15 mouse cellular contexts compared by ENCODE assay signal in the genomic region with DNA sequence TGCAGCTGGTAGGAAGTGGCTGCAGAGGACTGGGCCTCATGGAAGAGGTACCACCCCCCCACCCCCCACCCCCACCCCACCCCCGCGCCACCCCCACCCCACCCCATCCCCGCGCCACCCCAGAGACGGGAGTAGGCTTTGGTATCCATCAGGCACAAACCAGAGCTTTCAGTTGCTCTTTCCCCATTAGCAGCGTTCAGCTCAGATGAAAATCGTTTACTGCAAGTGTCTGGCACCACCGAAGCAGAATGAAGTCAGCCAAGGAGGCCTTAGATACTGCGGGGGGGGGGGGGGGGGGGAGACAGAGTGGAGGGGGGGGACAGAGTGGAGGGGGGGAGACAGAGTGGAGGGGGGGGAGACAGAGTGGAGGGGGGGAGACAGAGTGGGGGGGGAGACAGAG. TPM values are rescaled to one million over a fixed set of nuclear protein-coding genes. Genes with fewer than 3 reads are reported as not detected.
DNase-seq lines count a peak whose midpoint lies in the region; ATAC-seq and TF ChIP-seq lines count a peak whose summit lies in the region.
"Had no signal": no experiment of that assay in that cellular context is flagged by ENCODE, and none has a peak within 500 bp of the region (broad histone marks: within the 10 kb centered on the region; RNA-seq: fewer than 3 reads in every experiment).

No protein-coding gene starts in this region.

- DNase-seq in heart, postnatal 10 days, result no peak
- no peak for DNase-seq in liver
- DNase-seq in left cerebral cortex, postnatal 25 days (ENCODE audit: low spot score in 2 of 2), result no peak
- DNase-seq: adrenal gland, adult 2 months; kidney, adult 11 months; kidney, postnatal 4 days had no signal

- H3K27ac ChIP-seq in heart, embryonic 11.5 days (ENCODE audit: low read depth, low read length), result peak overlapping the region; percentile 96
- H3K27ac ChIP-seq in liver, embryonic 15.5 days (replicated peaks), result peak overlapping the region; percentile 76; the same call in 1 of the 2 replicates
- peak overlapping the region; percentile 98 for H3K27ac ChIP-seq in bone marrow macrophage, adult 2 months (ENCODE audit: insufficient read depth, low read depth, low read length)
- peak overlapping the region; percentile 74 for H3K27ac ChIP-seq in forebrain, embryonic 15.5 days (replicated peaks)
- no peak overlapping the region for H3K27ac ChIP-seq in kidney, embryonic 14.5 days (ENCODE audit: low read depth, low read length)

- H3K4me3 ChIP-seq in heart, embryonic 11.5 days (ENCODE audit: low read depth, low read length), result no peak overlapping the region
- H3K4me3 ChIP-seq in liver, embryonic 15.5 days (replicated peaks), result no peak overlapping the region
- H3K4me3 ChIP-seq in bone marrow macrophage, adult 2 months (ENCODE audit: insufficient read depth, low read length), result no peak overlapping the region
- H3K4me3 ChIP-seq in forebrain, embryonic 15.5 days, result no peak overlapping the region
- no peak overlapping the region for H3K4me3 ChIP-seq in kidney, embryonic 14.5 days (ENCODE audit: low read length)
- H3K4me3 ChIP-seq: midbrain, embryonic 13.5 days had no signal

- 9% methylated on average over 8 of the region's 9 CpGs for WGBS in heart, embryonic 11.5 days (ENCODE audit: insufficient replicate concordance)
- WGBS in liver, embryonic 15.5 days (ENCODE audit: insufficient replicate concordance), result 15% methylated on average over 8 of the region's 9 CpGs
- 18% methylated on average over 4 of the region's 9 CpGs for WGBS in forebrain, embryonic 15.5 days
- WGBS in kidney, embryonic 14.5 days, result 20% methylated on average over 7 of the region's 9 CpGs

- no peak overlapping the region for H3K9ac ChIP-seq in heart, embryonic 11.5 days (ENCODE audit: low read depth, low read length)
- no peak overlapping the region for H3K9ac ChIP-seq in liver, embryonic 15.5 days
- no peak overlapping the region for H3K9ac ChIP-seq in forebrain, embryonic 15.5 days (replicated peaks)
- no peak overlapping the region for H3K9ac ChIP-seq in kidney, embryonic 14.5 days (ENCODE audit: low read depth, low read length)
- H3K9ac ChIP-seq: midbrain, embryonic 13.5 days had no signal

- no peak for ATAC-seq in heart, embryonic 11.5 days (replicated peaks; ENCODE audit: insufficient number of reproducible peaks, low FRiP score, low TSS enrichment)
- no peak for ATAC-seq in liver, embryonic 15.5 days (ENCODE audit: insufficient read depth)
- ATAC-seq in forebrain, embryonic 15.5 days (replicated peaks), result 0 out of 2 replicates have a peak, but pooled peaks have one; percentile 35
- no peak for ATAC-seq in kidney, embryonic 14.5 days (ENCODE audit: low FRiP score, low TSS enrichment)
- ATAC-seq: midbrain, embryonic 13.5 days; Patski had no signal

- TF ChIP-seq POLR2A in bone marrow macrophage, adult 2 months (IDR thresholded peaks at IDR 0.05; ENCODE audit: borderline replicate concordance, low read depth, low read length), result no peak

- no peak for TF ChIP-seq CTCF in bone marrow macrophage, adult 2 months (IDR thresholded peaks at IDR 0.05; ENCODE audit: low read depth, low read length)

- H3K4me1 ChIP-seq in heart, embryonic 11.5 days (ENCODE audit: control insufficient read depth, insufficient read depth, low read length), result peaks cover 82% of the 10 kb centered on the region
- H3K4me1 ChIP-seq in liver, embryonic 15.5 days (replicated peaks), result peaks cover 43% of the 10 kb centered on the region
- peaks cover 65% of the 10 kb centered on the region for H3K4me1 ChIP-seq in bone marrow macrophage, adult 2 months (ENCODE audit: control insufficient read depth, insufficient read depth, low read length)
- H3K4me1 ChIP-seq in forebrain, embryonic 15.5 days, result peaks cover 70% of the 10 kb centered on the region
- H3K4me1 ChIP-seq in kidney, embryonic 14.5 days (ENCODE audit: control insufficient read depth, insufficient read depth, low read length), result peaks cover 36% of the 10 kb centered on the region

- intact Hi-C loops in heart, postnatal 10 days (cut with DNase I), result no loop called here
- intact Hi-C loops in left cerebral cortex, postnatal 25 days (cut with DNase I), result no loop called here

- no peak overlapping the region for H3K4me2 ChIP-seq in heart, embryonic 11.5 days
- H3K4me2 ChIP-seq in liver, embryonic 15.5 days, result no peak overlapping the region
- H3K4me2 ChIP-seq in forebrain, embryonic 15.5 days (replicated peaks), result no peak overlapping the region
- no peak overlapping the region for H3K4me2 ChIP-seq in kidney, embryonic 14.5 days (replicated peaks; ENCODE audit: low read depth, low read length)
- H3K4me2 ChIP-seq: midbrain, embryonic 13.5 days had no signal

- H3K9me3 ChIP-seq in heart, embryonic 11.5 days (replicated peaks; ENCODE audit: control insufficient read depth, low read length), result no peaks in the 10 kb centered on the region
- H3K9me3 ChIP-seq in liver, embryonic 15.5 days (replicated peaks), result no peaks in the 10 kb centered on the region
- no peaks in the 10 kb centered on the region for H3K9me3 ChIP-seq in forebrain, embryonic 15.5 days
- H3K9me3 ChIP-seq in kidney, embryonic 14.5 days (ENCODE audit: control insufficient read depth, low read length), result no peaks in the 10 kb centered on the region
- H3K9me3 ChIP-seq: midbrain, embryonic 13.5 days had no signal

- no peaks in the 10 kb centered on the region for H3K36me3 ChIP-seq in heart, embryonic 11.5 days (ENCODE audit: control insufficient read depth, insufficient read depth, low read length)
- H3K36me3 ChIP-seq in liver, embryonic 15.5 days (replicated peaks), result 0 out of 2 replicates have a peak, but pooled peaks cover 12% of the 10 kb centered on the region
- H3K36me3 ChIP-seq in forebrain, embryonic 15.5 days, result no peaks in the 10 kb centered on the region
- 0 out of 2 replicates have a peak, but pooled peaks cover 2% of the 10 kb centered on the region for H3K36me3 ChIP-seq in kidney, embryonic 14.5 days (ENCODE audit: control insufficient read depth, insufficient read depth, low read length)
- H3K36me3 ChIP-seq: midbrain, embryonic 13.5 days had no signal

- no peaks in the 10 kb centered on the region for H3K27me3 ChIP-seq in heart, embryonic 11.5 days (ENCODE audit: control insufficient read depth, insufficient read depth, low read length)
- no peaks in the 10 kb centered on the region for H3K27me3 ChIP-seq in liver, embryonic 15.5 days
- no peaks in the 10 kb centered on the region for H3K27me3 ChIP-seq in forebrain, embryonic 15.5 days
- H3K27me3 ChIP-seq in kidney, embryonic 14.5 days (ENCODE audit: control insufficient read depth, insufficient read depth, low read length), result no peaks in the 10 kb centered on the region
- H3K27me3 ChIP-seq: midbrain, embryonic 13.5 days; Patski had no signal

RNA-seq across cellular contexts. Expression of a gene that starts 28.8 kb away (rescaled TPM):
- not detected in 2 replicates for polyA plus RNA-seq in heart, embryonic 11.5 days (2014; fragmentation: Nextera tagmentation; extraction: Ambion mirVana)
- 10 to 100 TPM; 36.4 to 38.2 TPM for total RNA-seq in heart, postnatal 10 days (2021)
- 0.17 and 0.23 TPM in 2 replicates for polyA plus RNA-seq in liver, embryonic 15.5 days (2015; fragmentation: Nextera tagmentation; extraction: Ambion mirVana)
- not detected in 2 replicates for polyA plus RNA-seq in bone marrow macrophage, adult 2 months (2012; ENCODE audit: insufficient read depth, insufficient read length, missing spikeins)
- polyA plus RNA-seq in forebrain, embryonic 15.5 days (2015; fragmentation: Nextera tagmentation; extraction: Ambion mirVana), result 0.13 and 0.17 TPM in 2 replicates
- total RNA-seq in left cerebral cortex, postnatal 25 days (2021), result under 1 TPM; 0.34 to 0.48 TPM
- 0.46 TPM in 1 of 2 replicates, not detected in the other for polyA plus RNA-seq in kidney, embryonic 14.5 days (2014; fragmentation: Nextera tagmentation; extraction: Ambion mirVana)
- total RNA-seq: common myeloid progenitor, adult 5-6 weeks had no signal
- polyA plus RNA-seq: midbrain, embryonic 13.5 days; neural tube, embryonic 14.5 days; Patski had no signal

RNA-seq across cellular contexts. Expression of a gene that starts 45.2 kb away (rescaled TPM):
- polyA plus RNA-seq in heart, embryonic 11.5 days (2014; fragmentation: Nextera tagmentation; extraction: Ambion mirVana), result 26.0 and 29.9 TPM in 2 replicates
- total RNA-seq in heart, postnatal 10 days (2021), result 10 to 100 TPM; 51.3 to 52.6 TPM
- polyA plus RNA-seq in liver, embryonic 15.5 days (2015; fragmentation: Nextera tagmentation; extraction: Ambion mirVana), result 10.2 and 10.7 TPM in 2 replicates
- polyA plus RNA-seq in bone marrow macrophage, adult 2 months (2012; ENCODE audit: insufficient read depth, insufficient read length, missing spikeins), result 6.9 and 8.0 TPM in 2 replicates
- polyA plus RNA-seq in forebrain, embryonic 15.5 days (2015; fragmentation: Nextera tagmentation; extraction: Ambion mirVana), result 21.4 and 22.0 TPM in 2 replicates
- 10 to 100 TPM; 24.7 to 25.7 TPM for total RNA-seq in left cerebral cortex, postnatal 25 days (2021)
- 16.3 and 26.5 TPM in 2 replicates for polyA plus RNA-seq in kidney, embryonic 14.5 days (2014; fragmentation: Nextera tagmentation; extraction: Ambion mirVana)
